Mouse (Mus musculus) brain, adult 10 weeks (tissue): ENCODE results near the gene Prr23a3. TPM values are rescaled to one million over a fixed set of nuclear protein-coding genes. Genes with fewer than 3 reads are reported as not detected.

ENCODE experiments used
- polyA plus RNA-seq: library from polyadenylated mRNA; stranded (reverse); fragments of 350-450 nt; fragmentation: Illumina TruSeq; extraction: RNeasy Lipid Tissue Mini Kit (QIAGEN cat#74804); gene quantifications from one replicate; pipeline ENCODE4 v1.2.3, GENCODE M21; 2015; ENCODE audit warnings: low read depth, low replicate concordance

The Prr23a3 gene
- not detected for polyA plus RNA-seq

GRCm38 (mm10) chr9:98864571-98864970 lies at the start of gene Prr23a3:
Gene Prr23a3 (plus strand): TSS chr9:98864767.

GRCm38 (mm10) chr9:98842117-98842516 lies 22.4 kb upstream of the Prr23a3 start, which contains the start of gene Prr23a1:
Gene Prr23a1 (plus strand): TSS chr9:98842503.

GRCm38 (mm10) chr9:98856210-98856609 lies 8.4 kb upstream of the Prr23a3 start, which contains the start of gene Prr23a2:
Gene Prr23a2 (plus strand): TSS chr9:98856494.

GRCm38 (mm10) chr9:98902819-98903218 lies 38.3 kb downstream of the Prr23a3 start, which contains the start of gene 7420426K07Rik:
Gene 7420426K07Rik (plus strand): TSS chr9:98903119.

Other genes starting within 250 kb of the Prr23a3 start
- gene Prr23a1, start 22.3 kb upstream of the Prr23a3 start, polyA plus RNA-seq: not detected
- gene Prr23a2, start 8.3 kb upstream of the Prr23a3 start, polyA plus RNA-seq: not detected
- not detected for gene 7420426K07Rik, start 38.4 kb downstream of the Prr23a3 start, polyA plus RNA-seq
- gene Foxl2, start 90.5 kb downstream of the Prr23a3 start, polyA plus RNA-seq: 0.57 TPM
- gene Faim, start 121.6 kb downstream of the Prr23a3 start, polyA plus RNA-seq: 43.7 TPM
- gene Gm1123, start 170.9 kb downstream of the Prr23a3 start, polyA plus RNA-seq: not detected